Mouse (Mus musculus) embryonic fibroblast, embryonic 13.5 days (primary cell): Measurements from ENCODE around the gene Wdr95.

Source experiments
- CTCF ChIP-seq: IDR thresholded peaks from 2 replicates; pipeline ENCODE4 v1.5.1; 2011; ENCODE audit warnings: mild to moderate bottlenecking, control low read depth, low read length, moderate library complexity, borderline replicate concordance; ENCODE audit not compliant: insufficient read depth
- POLR2A ChIP-seq: IDR thresholded peaks from 2 replicates; pipeline ENCODE4 v1.6.1; 2011; ENCODE audit warnings: low read depth, mild to moderate bottlenecking, control low read depth, low read length, moderate library complexity

DNA sequence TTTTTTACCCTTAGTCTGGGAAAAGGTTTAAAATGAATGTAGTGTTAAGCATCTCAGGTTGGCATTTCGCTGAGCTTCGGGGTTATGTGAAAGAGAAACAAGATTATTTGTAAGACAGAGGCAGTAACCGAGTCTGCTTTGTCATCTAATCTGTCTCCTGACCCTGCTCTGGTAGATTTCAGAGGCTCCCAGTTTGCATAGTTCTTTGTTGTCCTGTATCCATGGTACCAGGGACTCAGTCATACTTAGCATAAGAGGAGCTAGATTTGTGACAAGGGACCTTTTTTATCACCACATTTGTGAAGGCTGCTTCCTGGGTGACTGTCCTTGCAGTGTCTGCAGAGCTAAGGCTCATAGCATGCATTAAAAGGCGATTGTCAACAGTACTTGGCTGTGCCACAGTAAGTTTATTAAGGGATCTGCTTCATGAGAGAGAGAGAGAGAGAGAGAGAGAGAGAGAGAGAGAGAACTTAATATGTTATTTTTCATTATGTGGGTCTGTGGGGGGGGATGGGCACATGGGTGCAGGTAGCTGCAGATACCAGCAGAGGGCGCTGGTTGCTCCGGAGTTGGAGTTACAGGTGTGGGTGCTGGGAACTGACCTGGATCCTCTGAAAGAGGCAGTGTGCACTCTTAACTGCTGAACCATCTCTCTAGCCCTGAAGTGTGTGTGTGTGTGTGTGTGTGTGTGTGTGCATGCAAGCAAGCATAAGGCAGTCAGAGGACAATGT lies 3.3 kb upstream of the Wdr95 start:
- peak; percentile 41; the same call in 1 of the 2 replicates for TF ChIP-seq CTCF
- TF ChIP-seq POLR2A, result no peak
